Mouse (Mus musculus) forebrain, embryonic 14.5 days (tissue): ENCODE results near the gene Xbp1. TPM values are rescaled to one million over a fixed set of nuclear protein-coding genes. Genes with fewer than 3 reads are reported as not detected.

Source experiments
- ATAC-seq: fragments of 200-750 bp; cut with Nextera tagmentation; 2 replicates; pipeline ENCODE4 v1.8.0; 2017; ENCODE audit warnings: mild to moderate bottlenecking, moderate library complexity
- DNase-seq: peaks from one replicate; pipeline ENCODE4 v3.0.0-alpha.2; 2015; ENCODE audit warnings: low spot score
- H3K27ac ChIP-seq: fragments of 300-500 bp; sonication (generic); 2 replicates; pipeline ENCODE4 v1.5.1; 2014; ENCODE audit warnings: low read depth, mild to moderate bottlenecking, control low read depth, low read length, moderate library complexity
- H3K27me3 ChIP-seq: fragments of 300-500 bp; sonication (generic); replicated peaks from 2 replicates; pipeline ENCODE4 v1.6.1; 2014; ENCODE audit warnings: low read length, control low read depth, mixed read lengths; ENCODE audit not compliant: control insufficient read depth, insufficient read depth
- H3K36me3 ChIP-seq: fragments of 300-500 bp; sonication (generic); 2 replicates; pipeline ENCODE4 v1.6.1; 2014; ENCODE audit warnings: low read length, control low read depth; ENCODE audit not compliant: control insufficient read depth, insufficient read depth
- H3K4me1 ChIP-seq: fragments of 300-500 bp; sonication (generic); 2 replicates; pipeline ENCODE4 v1.6.1; 2014; ENCODE audit warnings: antibody characterized with exemption, low read length, control low read depth; ENCODE audit not compliant: control insufficient read depth, insufficient read depth
- H3K4me2 ChIP-seq: fragments of 300-500 bp; sonication (generic); 2 replicates; pipeline ENCODE4 v1.6.1; 2014; ENCODE audit warnings: mild to moderate bottlenecking, control low read depth, low read length
- H3K4me3 ChIP-seq: fragments of 300-500 bp; sonication (generic); 2 replicates; pipeline ENCODE4 v1.5.1; 2014; ENCODE audit warnings: low read depth, low read length, control low read depth
- H3K9ac ChIP-seq: fragments of 300-500 bp; sonication (generic); 2 replicates; pipeline ENCODE4 v1.6.1; 2014; ENCODE audit warnings: mild to moderate bottlenecking, low read length, control low read depth, moderate library complexity
- H3K9me3 ChIP-seq: fragments of 300-500 bp; sonication (generic); replicated peaks from 2 replicates; pipeline ENCODE4 v1.6.1; 2016; ENCODE audit warnings: low read length, control low read depth, mixed read lengths; ENCODE audit not compliant: control insufficient read depth
- WGBS: fragments of 180-500 bp; shearing (Covaris S2); extraction: QIAGEN DNeasy Blood & Tissue Kit; methylation state at CpG from one replicate; pipeline ENCODE4 v1.1.7; 2014; 5-methylcytosine and 5-hydroxymethylcytosine counted together
- polyA plus RNA-seq: library from polyadenylated mRNA; unstranded; fragments of >200 nt; fragmentation: Nextera tagmentation; extraction: Ambion mirVana; gene quantifications from 2 replicates; pipeline ENCODE4 v1.2.1, GENCODE M21; 2014

Gene Xbp1
- polyA plus RNA-seq, 1 experiment from 2014 or later: 124 TPM

GRCm38 (mm10) chr11:5512099-5512725 is 8.2 kb upstream of the Xbp1 start:
- Histone ChIP-seq H3K4me3 (no peak overlapping the region), H3K9me3 (no peaks in the 10 kb centered on the region), H3K27me3 (no peaks in the 10 kb centered on the region), H3K27ac (no peak overlapping the region), H3K4me2 (no peak overlapping the region), H3K36me3 (no peaks in the 10 kb centered on the region), H3K4me1 (no peaks in the 10 kb centered on the region), H3K9ac (no peak overlapping the region)
- ATAC-seq (no peak), DNase-seq (no peak)
- WGBS: 74% methylated on average over 12 of the region's 12 CpGs

- DNase-seq: no peak
- Histone ChIP-seq H3K9ac (no peak overlapping the region), H3K4me1 (no peaks in the 10 kb centered on the region), H3K9me3 (no peaks in the 10 kb centered on the region), H3K4me3 (no peak overlapping the region), H3K36me3 (no peaks in the 10 kb centered on the region), H3K27ac (no peak overlapping the region), H3K27me3 (no peaks in the 10 kb centered on the region), H3K4me2 (no peak overlapping the region)
- no peak for ATAC-seq
- 86% methylated on average over 8 of the region's 8 CpGs for WGBS
These were observed 7.5 kb upstream of the Xbp1 start for GRCm38 (mm10) chr11:5512961-5513360.

GRCm38 (mm10) chr11:5514091-5514490 is 6.4 kb upstream of the Xbp1 start:
- Histone ChIP-seq H3K4me3 (no peak overlapping the region), H3K9ac (no peak overlapping the region), H3K27ac (no peak overlapping the region), H3K4me2 (no peak overlapping the region), H3K9me3 (no peaks in the 10 kb centered on the region), H3K4me1 (no peaks in the 10 kb centered on the region), H3K27me3 (no peaks in the 10 kb centered on the region), H3K36me3 (no peaks in the 10 kb centered on the region)
- WGBS: 93% methylated on average over 4 of the region's 4 CpGs
- ATAC-seq (no peak), DNase-seq (no peak)

GRCm38 (mm10) chr11:5515196-5515595 is 5.3 kb upstream of the Xbp1 start:
- no peak for DNase-seq
- WGBS: 84% methylated on average over 6 of the region's 6 CpGs
- Histone ChIP-seq H3K36me3 (no peaks in the 10 kb centered on the region), H3K4me2 (no peak overlapping the region), H3K27me3 (no peaks in the 10 kb centered on the region), H3K9ac (no peak overlapping the region), H3K4me1 (no peaks in the 10 kb centered on the region), H3K4me3 (no peak overlapping the region), H3K9me3 (no peaks in the 10 kb centered on the region), H3K27ac (no peak overlapping the region)
- ATAC-seq: no peak

GRCm38 (mm10) chr11:5515655-5516054 is 4.8 kb upstream of the Xbp1 start:
- ATAC-seq: no peak
- Histone ChIP-seq H3K9me3 (no peaks in the 10 kb centered on the region), H3K27me3 (no peaks in the 10 kb centered on the region), H3K4me1 (no peaks in the 10 kb centered on the region), H3K4me3 (no peak overlapping the region), H3K27ac (no peak overlapping the region), H3K4me2 (no peak overlapping the region), H3K9ac (no peak overlapping the region), H3K36me3 (no peaks in the 10 kb centered on the region)
- DNase-seq: no peak
- WGBS: 72% methylated on average over 6 of the region's 6 CpGs

- no peak for ATAC-seq
- Histone ChIP-seq H3K4me1 (no peaks in the 10 kb centered on the region), H3K9ac (no peak overlapping the region), H3K27me3 (no peaks in the 10 kb centered on the region), H3K27ac (no peak overlapping the region), H3K36me3 (no peaks in the 10 kb centered on the region), H3K4me3 (no peak overlapping the region), H3K4me2 (no peak overlapping the region), H3K9me3 (no peaks in the 10 kb centered on the region)
- no peak for DNase-seq
- WGBS: 86% methylated on average over 7 of the region's 7 CpGs
These were observed 4.3 kb upstream of the Xbp1 start for GRCm38 (mm10) chr11:5516151-5516550.

- Histone ChIP-seq H3K4me2 (no peak overlapping the region), H3K4me1 (no peaks in the 10 kb centered on the region), H3K9me3 (no peaks in the 10 kb centered on the region), H3K27me3 (no peaks in the 10 kb centered on the region), H3K27ac (no peak overlapping the region), H3K4me3 (no peak overlapping the region), H3K9ac (no peak overlapping the region), H3K36me3 (no peaks in the 10 kb centered on the region)
- no peak for DNase-seq
- no peak for ATAC-seq
- 91% methylated on average over 14 of the region's 14 CpGs for WGBS
These were observed 3.8 kb upstream of the Xbp1 start for GRCm38 (mm10) chr11:5516617-5517016.

GRCm38 (mm10) chr11:5517346-5517745 is 3.1 kb upstream of the Xbp1 start:
- Histone ChIP-seq H3K27ac (no peak overlapping the region), H3K9me3 (no peaks in the 10 kb centered on the region), H3K27me3 (no peaks in the 10 kb centered on the region), H3K9ac (no peak overlapping the region), H3K36me3 (peaks cover under 1% of the 10 kb centered on the region; the same call in 1 of the 2 replicates), H3K4me2 (no peak overlapping the region), H3K4me1 (peaks cover 1% of the 10 kb centered on the region), H3K4me3 (no peak overlapping the region)
- DNase-seq (no peak), ATAC-seq (no peak)
- 91% methylated on average over 6 of the region's 6 CpGs for WGBS

GRCm38 (mm10) chr11:5519681-5520080 is 778 bp upstream of the Xbp1 start:
- no peaks in the 10 kb centered on the region for H3K9me3 ChIP-seq
- WGBS: 86% methylated on average over 3 of the region's 3 CpGs
- peaks cover 5% of the 10 kb centered on the region for H3K4me1 ChIP-seq
- no peak overlapping the region for H3K9ac ChIP-seq
- no peak overlapping the region for H3K4me2 ChIP-seq
- no peak overlapping the region for H3K27ac ChIP-seq
- DNase-seq: no peak
- no peaks in the 10 kb centered on the region for H3K27me3 ChIP-seq
- H3K36me3 ChIP-seq: peaks cover 24% of the 10 kb centered on the region
- H3K4me3 ChIP-seq: no peak overlapping the region
- ATAC-seq: no peak
